Mouse (Mus musculus) megakaryocyte progenitor cell, adult 5-6 weeks (primary cell): ENCODE data around the gene Pdhx. TPM values are rescaled to one million over a fixed set of nuclear protein-coding genes. Genes with fewer than 3 reads are reported as not detected.

Experiments used
- ATAC-seq: replicated peaks from 2 replicates; pipeline ENCODE4 v1.8.0; 2016; ENCODE audit warnings: mild to moderate bottlenecking, moderate TSS enrichment, inconsistent platforms; ENCODE audit not compliant: poor library complexity
- total RNA-seq, 2 experiments: library from RNA; stranded (forward) in 1 of 2; stranded (reverse) in 1 of 2; fragments of 157-497, 149-512 nt in 1 of 2; fragments of 200-1000 nt in 1 of 2; gene quantifications; 2 replicates each; pipeline versions ENCODE4 v1.2.3 to v1.2.4; 2015 to 2017

Gene Pdhx
- total RNA-seq, 2 experiments from 2014 or later = 20.9 to 29.1 TPM

DNA sequence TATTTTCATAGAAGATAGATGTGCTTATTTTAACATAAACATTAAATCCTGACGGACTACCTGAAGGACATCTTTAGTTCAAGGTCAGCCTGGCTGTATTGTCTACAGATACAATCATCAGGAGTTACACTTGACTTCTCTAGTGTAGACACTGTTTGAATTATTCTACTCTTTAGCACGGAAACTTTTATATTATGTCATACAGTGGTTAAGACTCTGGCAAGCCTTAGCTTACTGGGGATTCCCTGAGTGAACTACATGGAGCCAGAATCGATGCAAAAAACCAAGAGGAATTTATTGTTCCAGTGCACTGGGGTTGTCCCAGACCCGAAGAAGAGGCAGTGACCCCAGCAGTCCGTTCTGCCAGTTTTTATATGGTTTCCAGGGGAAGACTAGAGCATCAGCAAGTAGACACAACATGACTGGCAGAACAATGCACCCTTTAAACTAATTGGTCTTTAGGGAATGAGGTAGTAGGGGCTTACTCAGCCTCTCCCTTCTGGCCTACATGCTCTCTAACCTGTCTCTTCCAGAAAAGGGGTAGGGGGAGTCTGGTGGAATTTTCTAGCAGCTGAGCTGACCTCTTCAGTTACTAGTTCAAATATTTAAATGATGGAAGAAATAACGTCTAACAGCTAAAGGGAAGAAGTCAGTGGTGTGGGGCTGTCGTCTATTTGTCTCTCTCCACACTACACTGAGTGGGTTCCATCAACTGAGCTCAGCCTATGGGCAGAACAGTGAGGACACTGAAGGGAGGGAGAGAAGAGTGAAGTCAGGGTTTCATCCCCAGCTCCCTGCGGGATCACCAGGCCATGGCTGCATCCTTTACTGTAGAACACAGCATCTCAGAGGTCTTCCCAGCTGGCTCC is 6.4 kb downstream of the Pdhx start:
- ATAC-seq = no peak

DNA sequence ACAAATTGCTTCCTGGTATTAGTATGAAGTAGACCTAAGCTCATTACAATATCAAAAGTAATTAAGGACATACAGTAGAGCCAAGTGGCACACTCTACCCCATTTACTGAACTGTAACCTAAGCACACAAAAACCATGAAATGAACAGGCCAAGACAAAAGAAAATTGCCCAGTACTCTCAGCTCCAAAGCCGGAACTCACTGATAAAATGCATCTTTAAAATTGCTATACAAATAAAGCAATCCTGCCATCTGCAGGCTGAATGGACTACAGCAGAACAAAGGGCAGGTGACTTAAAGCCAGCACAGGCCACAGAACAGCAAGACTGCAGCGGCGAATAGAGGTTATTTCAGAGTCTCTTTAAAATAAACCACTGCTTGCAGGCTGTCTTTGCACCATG is 10.4 kb downstream of the Pdhx start:
- peak; percentile 93 for ATAC-seq

- peak; percentile 82 for ATAC-seq
Observed at GRCm38 (mm10) chr2:103058266-103058665, 15.0 kb downstream of the Pdhx start.

- ATAC-seq = no peak
Observed at GRCm38 (mm10) chr2:103055820-103056219, 17.5 kb downstream of the Pdhx start.

GRCm38 (mm10) chr2:103051937-103052893 is 21.1 kb downstream of the Pdhx start:
- ATAC-seq = no peak

DNA sequence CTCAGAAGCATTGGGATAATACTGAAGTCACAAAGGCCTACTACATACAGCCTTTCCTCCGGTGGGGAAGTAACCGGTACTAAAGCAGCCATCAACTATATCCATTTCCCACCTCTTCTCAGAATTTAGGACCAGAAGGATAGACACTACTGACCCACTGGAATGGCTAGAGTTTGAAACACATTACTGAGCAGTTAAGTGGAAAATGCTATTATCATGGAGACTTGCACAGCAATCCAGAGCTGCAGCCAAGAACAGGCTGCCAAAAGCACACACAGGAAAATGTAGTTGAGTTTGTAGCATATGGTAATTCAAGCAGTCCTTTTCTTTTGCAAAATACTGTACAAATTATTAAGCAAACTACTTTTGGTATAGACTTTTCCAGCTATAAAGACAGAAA is 28.0 kb downstream of the Pdhx start:
- no peak for ATAC-seq

GRCm38 (mm10) chr2:103040896-103041295 is 32.4 kb downstream of the Pdhx start:
- no peak for ATAC-seq

- ATAC-seq = no peak
Observed at GRCm38 (mm10) chr2:103037831-103038230, 35.5 kb downstream of the Pdhx start.

DNA sequence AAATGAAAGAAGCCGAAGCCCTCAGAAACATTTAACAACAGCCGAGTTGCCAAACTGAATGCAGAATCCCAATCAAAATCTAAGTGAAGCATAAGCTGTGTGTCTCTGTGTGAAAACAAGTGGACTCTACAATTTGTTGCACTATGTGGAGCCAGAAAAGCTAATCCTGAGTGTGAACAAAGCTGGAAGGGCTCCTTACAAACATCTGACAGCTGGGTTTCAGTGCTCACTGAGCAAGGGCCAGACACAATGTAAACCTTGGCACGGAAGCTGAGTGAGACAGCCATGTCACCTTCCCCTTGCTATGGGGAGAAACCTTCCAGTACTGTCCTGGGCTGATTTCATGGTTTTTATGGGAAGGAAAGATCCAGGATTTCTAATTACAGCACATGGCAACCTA is 50.6 kb downstream of the Pdhx start:
- ATAC-seq = no peak

DNA sequence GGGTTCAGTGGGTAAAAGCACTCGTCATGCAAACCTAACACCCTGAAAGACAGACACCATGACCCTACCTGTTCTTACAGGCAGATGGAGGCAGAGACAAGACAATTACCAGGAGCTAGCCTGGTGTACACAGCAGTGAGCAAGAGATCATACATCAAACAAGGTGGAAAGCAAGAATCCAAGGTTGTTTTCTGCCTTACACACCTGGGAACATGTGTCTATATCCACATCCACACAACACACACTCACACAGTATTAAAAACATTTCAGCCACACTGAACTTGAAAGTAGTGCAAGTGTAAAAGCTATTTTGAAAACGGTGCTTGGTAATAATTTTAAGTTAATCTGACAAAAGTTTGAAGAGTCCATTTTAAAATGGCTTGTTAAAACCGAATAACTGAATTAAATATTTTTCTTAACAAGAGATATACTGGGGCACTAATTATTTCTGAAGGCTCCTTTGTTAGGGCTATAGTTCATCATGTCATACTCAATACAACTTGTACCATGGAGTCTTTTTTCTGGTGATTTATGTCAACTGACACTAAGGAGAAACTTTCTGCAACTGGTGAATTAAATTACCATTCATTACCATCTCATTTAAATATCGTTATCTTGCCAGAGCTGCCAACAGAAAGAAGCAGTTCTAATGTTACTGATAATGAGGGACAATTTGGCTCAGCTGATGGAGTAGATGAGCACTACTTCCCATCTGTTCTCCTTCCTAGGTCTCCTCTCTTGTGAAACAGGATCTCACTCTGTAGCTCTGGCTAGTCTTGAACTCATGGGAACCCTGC is 52.9 kb downstream of the Pdhx start:
- ATAC-seq = peak; percentile 51

DNA sequence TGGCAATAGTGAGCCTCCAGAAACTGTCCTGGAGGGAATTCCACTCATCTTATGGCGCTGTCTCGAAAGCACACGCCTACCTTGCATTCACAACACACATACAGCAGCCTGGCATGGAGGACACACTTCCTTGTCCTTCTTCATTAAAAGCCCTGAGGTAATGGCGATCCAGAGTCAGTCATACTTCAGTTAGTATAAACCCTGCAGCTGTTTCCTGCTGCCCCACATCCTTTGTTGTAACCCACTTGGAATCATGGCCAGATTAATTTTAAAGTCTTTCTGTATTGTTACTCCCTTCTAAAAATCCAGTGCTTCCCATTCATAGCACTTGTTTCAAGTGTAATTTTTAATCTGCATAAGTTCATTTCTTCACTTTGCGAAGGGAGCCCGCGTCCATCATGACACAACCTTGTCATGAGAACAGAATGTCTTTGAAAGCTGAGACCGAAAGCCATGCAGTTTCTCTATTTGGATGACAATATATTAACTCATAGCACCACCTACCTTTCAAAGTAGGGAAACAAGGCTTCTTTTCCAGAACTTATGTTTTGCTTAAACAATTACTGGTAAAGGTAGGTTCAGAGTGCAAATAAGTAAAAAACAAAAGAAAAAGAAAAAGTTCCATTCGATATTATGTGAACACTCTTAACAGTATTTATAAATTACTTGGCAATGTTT is 54.4 kb downstream of the Pdhx start:
- peak; percentile 86 for ATAC-seq

- ATAC-seq = peak; percentile 47
Observed at GRCm38 (mm10) chr2:103017391-103017824, 55.9 kb downstream of the Pdhx start.

GRCm38 (mm10) chr2:103016089-103016488 is 57.2 kb downstream of the Pdhx start:
- no peak for ATAC-seq

GRCm38 (mm10) chr2:103012782-103013575 is 60.3 kb downstream of the Pdhx start:
- ATAC-seq = peak; percentile 43

DNA sequence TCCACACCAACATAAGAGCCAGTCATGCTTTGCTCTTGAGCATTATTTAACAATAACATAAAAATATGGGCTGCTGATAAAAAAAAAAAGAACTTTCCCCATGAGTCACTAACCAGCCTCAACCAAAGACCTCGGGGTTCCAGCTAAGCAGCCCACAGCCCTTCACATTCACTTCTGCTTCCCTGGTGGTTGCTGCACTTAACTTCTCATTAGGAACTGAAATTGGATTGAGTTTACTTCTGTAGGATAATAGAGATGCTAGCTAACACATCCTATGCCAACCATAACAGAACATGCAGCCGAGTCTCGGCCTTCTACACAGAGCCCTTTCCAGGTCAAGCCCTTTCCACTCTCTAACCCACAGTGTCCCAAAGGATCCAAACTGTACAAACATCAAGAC is 65.1 kb downstream of the Pdhx start:
- ATAC-seq = peak; percentile 85

DNA sequence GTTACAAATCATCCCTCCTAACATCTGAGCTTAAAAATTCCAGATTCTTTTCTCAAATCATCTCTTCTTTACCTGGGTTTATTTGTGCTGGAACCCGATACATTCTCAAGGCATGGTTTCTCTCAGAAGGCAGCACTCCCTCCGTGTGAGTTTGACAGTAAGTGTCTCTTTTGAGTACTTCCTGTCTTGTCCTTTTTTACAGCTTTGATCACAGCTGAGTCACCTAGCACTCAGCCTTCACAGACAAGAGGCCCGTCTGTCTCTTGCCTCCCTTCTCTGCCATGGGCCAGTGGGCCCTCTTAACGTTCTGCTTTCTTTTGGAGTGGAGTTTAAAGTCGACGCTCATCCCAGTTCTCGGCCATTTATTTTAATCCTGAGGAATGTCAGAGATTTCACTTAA is 68.7 kb downstream of the Pdhx start:
- ATAC-seq = no peak

DNA sequence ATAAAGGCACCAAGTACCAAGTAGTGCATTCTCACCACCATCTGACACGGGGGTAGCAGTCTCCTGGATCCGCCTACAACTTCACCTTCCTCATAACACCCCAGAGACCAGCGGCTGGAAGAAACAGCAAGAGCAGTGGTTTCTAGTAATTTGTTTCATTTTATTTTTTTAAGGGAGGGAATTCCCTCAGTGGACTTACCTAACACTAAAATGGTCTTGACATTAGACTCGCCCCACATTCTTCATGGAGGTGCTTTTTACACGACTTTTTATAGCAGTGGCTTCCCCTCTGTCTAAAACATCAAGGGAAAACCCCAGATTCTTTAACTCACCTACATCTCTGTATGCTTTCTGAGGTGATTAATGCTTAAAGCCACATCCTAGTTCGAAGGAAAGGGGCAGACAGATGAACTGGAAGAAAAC is 74.1 kb downstream of the Pdhx start:
- ATAC-seq = peak; percentile 44

GRCm38 (mm10) chr2:102998356-102998755 is 75.0 kb downstream of the Pdhx start:
- ATAC-seq = peak; percentile 57

- no peak for ATAC-seq
Observed at GRCm38 (mm10) chr2:102997874-102998273, 75.4 kb downstream of the Pdhx start.
